Mouse (Mus musculus): ENCODE measurements at regions not wholly inside any gene's neighbourhood (a gene's known extent, or its start where the extent isn't known, plus 50 kb on each side); places are given as distances from the start of the nearest gene placed in this dataset.
A peak's percentile ranks its signal among the peaks of the same experiment; 100 is the strongest.
"Not testable (repeated sequence)": the region's sequence is repeated elsewhere in the genome, so short reads cannot be mapped to it uniquely, and the experiment has no call there.

DNA sequence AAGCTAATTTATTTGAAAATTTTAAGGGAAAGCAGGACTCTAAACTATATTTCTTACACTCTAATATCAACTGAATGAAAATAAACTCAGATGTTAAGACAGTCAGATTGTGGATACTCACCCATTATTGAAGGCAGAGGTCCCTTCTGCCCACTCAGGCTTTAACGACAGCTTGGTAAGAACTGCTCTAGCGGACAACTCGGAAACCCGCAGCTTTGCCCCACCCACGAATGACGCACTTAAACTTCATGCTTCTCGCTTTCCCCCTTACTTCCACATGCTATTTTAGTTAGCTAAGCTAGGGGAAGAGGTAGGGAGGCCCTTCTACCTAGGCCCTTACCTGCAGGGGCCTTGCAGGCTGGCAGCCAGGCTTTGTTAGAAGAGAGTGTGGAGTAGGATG is 50.8 kb upstream of the Elmo1 start:
- no peak for DNase-seq

DNA sequence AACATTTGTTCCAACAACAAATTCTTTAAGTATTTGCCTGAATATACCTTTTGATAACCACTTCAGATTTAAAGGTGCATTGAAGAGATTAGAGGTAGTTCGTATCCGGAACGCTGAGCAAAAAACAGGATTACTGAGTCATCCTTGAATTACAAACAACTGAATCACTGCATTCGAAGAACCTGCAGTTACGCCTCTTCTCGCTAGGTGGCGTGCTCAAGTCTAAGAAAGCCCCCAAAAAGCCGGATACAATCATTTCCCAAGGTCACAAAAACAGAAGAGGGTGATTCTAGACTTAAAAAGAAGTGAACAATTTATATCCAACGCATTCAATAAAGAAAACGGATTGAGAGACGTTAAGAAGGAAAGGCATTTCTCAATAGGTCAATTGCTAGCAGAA is 51.9 kb upstream of the Elmo1 start:
- peak; percentile 31 for DNase-seq

DNA sequence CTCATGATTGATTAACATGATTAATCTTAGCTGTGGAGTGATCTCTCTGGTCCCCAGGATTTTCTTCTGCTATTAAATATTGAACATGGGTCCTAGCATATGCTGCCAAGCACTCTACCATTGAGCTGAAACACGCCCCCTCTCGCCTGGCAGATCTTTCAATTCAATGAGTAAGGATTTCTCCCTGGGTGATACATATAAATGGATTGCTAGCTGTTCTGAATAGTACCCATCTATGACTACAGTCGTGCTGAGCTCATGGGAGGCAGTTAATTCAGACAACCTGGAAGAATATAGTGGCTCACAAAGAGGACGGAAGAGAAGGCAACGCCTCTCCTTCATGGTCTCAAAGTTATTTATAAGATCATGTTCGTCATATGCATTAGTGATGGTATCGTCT is 53.0 kb upstream of the Elmo1 start:
- no peak for DNase-seq

DNA sequence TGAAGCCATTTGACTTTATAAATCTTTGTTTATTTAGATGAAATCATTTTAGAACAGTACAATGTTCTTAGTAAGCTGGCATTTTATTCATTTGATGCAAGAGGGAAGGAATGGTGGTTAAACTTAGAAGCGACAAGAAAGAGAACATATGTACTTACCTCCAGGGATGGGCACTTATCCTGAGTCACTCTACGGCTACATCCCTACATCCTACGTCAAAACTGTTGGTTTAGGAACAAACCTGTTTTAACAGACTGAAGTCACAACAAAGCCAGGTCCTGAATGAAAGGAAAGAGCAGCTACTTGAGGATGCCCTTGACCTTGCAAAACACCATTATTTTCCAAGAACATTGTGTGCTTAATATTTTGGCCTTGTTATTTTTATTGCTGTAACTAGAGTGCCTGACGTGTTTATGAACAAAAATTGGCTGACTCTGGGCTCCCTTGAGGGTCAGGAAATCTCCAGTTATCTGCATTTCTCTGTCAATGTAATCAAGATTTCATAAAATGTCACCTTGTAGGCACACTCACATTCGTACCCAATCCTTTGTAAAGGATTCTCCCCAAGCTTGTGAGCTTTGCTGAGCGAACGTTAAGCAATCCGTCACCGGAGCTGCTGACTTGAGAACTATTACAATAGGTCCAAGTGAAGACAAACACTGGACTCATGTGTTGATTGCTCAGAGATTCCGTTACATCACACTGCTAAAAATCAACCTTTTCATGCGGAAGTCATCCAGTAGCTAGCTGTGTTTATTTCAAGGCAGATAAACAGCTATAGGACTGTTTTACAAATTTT is 56.3 kb upstream of the Elmo1 start:
- DNase-seq = no peak

DNA sequence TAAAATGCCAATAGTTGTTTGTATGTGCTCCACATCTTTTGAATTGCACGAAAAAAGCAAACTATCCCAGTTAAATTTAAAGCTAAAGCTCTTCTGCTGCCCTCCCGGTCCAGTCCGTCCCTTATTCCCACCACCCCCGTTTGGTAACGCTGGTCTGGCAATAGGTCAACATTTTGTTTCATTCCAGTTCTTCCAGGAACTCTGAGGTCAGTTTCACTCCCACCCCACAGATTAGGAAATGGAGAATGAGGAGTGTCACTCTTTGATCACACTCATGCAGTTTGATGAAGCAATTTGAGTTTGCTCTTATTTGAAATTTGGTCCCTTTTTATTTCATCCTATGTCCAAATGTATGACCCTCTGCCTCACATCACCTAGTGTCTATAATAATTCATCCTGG is 58.7 kb upstream of the Elmo1 start:
- DNase-seq = no peak

DNA sequence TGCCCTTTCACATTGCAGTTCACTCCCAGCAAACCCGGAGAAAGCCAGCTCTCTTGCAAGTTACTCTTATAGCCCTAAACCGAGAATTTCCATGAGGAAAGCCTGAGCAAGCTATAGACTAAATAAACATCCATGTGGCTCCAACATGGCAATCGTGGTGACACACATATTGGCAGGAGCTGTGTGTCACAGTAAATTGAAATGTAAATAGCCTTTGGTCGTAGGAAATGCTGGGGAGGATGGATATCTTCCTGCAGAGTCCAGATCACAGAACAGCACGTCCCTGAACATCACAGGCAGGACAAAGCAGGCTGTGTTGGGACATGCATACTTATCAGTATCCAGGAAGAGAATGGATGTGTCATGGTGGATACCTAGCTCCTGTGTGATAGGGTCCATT is 59.3 kb upstream of the Elmo1 start:
- no peak for DNase-seq

DNA sequence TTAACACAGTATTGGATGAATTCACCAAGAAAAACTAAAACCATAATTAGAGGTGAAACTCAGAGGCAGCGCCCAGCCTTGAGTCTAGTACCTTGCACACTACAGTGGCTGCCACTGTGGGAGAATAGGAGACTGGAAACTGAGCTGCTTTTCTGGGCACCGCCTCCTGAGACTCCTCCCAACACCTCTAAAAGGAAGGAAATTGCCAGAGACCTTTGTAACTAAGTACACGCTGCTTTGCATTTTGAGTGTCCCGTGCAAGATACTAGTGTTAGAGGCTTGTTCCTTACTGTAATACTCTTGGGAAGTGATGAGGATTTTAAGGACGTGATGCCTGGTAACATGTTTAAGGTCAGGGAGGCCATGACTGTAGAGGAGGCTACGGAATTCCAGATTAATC is 63.8 kb upstream of the Elmo1 start:
- DNase-seq = no peak

DNA sequence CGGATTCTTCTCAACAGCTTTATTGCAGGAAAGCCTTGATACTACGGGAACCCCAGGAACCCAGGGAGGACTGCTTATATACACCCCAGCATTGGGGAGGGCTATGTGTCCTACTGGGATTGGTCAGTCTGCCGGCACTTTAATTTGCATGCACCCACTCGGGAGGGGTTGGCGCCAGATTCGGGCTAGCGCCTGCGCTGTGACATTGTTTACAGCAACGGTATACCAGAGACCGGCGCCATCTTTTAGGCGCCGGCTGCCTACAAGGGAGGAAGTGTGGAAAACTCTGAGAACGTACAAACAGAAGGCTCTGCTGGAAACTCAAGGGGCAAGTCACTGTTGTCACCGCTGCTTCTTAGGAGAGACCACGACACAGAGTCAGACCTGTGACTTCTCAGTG is 73.9 kb upstream of the Elmo1 start:
- DNase-seq = not testable (repeated sequence)

DNA sequence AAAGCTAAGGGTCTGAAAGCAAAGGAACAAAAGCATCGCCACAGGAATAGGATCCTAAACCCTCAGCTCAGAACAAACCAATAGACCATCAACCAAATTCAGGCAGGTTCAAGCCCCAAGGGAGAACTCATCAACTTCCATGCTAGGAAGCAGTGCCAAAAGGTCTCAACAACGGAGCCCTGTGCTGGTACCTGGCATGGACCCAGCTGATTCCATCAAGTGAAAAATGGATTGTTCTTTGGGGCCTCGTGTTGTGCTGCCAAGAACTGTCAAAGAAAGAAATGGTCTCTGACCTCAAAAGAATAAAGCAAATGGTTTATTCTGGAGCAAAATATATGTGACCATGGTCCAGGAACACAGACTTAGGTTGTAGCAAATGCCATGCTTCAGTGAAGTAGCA is 77.8 kb upstream of the Elmo1 start:
- DNase-seq = no peak

DNA sequence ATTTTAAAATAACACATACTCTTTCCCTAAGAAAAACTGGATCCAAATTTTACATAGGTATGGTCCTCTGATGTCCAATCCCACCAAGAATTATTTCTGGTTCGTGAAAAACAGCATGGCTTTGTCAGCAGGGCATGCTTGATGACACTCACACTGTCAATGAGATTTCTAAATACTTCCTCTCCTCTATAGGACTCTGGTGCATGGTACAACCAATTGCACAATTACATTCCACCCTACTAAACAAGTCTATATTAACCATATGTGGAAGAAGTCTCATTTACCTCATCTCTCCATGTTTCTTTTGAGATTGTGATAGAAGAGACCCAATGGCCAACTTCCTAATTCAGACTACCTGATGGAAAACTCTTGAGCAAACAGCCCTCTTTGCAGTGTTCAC is 81.2 kb upstream of the Elmo1 start:
- DNase-seq = no peak

DNA sequence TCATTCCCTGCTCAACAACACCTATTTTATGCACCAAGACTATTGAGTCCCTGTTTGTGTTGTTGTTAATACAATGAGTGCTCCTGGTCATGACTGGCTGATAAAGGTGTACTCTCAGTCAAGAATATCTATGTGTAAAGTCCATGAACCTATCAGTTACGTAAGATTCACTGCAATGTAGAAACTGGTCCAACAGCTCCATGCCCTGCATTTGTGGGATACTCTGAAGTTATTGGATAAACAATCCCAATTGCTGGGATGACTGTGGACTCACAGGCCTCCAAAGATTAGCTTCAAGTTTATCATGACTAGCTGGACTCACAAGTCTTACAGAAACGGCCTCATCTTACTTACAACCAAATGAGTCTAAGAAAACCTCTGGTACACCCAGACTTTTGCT is 82.8 kb upstream of the Elmo1 start:
- DNase-seq = no peak

DNA sequence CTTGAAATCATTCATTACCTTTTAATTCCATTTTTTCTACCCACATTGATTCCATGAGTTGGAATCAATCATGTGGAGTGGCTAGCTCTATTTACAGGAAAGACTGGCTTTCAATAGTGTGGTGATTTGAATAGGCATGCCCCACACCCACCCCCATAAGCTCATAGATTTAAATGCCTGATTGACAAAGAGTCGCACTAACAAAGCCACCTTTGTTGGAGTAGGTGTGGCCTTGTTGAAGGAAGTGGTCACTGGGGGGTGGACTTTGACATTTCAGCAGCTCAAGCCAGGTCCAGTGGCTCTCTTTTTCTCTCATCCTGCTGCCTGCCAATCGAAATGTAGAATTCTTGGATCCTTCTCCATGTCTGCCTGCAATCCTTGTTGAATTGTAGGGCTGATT is 92.8 kb upstream of the Elmo1 start:
- no peak for DNase-seq

DNA sequence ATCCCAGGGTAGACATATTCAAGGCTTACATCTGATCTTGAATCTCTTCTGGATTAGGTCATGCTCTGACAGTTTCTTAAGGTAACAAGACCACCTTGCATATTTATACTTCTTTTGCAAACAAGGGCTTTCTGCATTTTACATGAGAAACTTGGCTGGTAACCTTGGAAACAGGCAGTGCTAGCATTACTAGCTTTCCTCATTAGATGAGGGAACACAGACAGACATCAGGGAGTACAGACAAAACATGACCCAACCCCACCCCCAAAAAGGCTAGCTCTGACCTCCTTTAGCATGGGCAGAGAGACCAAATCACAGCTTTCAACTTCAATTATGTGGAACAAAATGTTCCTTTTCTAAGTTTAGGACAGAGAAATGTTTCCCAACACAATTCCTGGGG is 114.8 kb upstream of the Elmo1 start:
- DNase-seq = no peak

DNA sequence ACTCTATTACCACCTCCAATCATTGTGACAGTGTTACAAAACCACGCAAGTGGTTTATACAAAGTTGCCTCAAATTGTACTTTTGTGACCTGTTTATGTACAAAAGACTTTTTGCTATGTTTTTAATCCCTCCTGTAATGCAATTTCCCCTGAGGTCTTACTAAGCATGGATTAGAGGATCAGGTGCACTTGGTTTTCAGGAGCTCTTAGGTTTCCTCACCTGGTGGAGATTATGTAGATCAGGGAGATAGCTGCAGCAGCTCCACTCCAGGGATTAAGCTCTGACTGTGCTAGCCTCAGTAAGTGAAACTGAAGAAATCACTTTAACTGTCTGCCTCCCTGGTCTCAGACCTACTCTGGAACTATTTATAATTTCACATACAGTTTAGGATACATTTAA is 123.8 kb upstream of the Elmo1 start:
- DNase-seq = no peak

DNA sequence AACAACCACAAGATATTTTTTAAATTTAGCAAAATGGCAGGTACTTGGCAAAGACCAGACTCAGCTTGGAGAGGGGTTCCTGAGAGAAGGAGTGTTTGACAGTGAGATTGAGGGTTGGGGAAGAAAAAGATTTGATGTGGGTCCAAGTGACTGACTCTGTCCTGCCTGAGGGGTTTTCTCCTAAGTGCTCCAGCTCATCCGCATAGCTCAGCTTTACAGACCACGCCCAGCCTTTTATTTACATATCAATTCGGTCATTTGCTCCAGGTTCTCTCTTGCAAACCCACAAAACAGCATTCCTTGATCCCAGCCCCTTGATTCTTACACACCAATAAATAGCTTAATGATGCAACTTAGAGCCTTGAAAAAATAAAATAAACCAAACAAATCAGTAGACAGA is 127.4 kb upstream of the Elmo1 start:
- DNase-seq = no peak

DNA sequence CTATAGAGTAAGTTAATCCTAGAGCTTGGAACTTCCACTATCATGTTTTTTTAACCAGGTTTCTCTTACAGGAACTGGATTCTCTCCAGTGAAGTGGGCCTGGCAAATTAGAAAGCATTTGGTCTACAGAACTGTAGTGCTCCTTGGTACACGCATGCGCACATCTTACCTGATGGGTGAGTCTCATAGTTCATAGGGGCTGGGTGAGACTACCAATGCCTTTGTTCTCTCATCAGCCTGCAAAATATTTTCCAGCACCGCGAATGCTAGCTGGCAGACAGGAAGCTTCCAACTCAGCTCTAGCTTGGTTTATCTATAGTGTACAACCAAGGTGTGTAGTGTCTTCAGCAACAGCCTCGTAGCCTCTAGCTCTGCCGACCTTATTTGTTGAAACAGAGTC is 104.7 kb upstream of the Gpr141 start:
- no peak for DNase-seq

DNA sequence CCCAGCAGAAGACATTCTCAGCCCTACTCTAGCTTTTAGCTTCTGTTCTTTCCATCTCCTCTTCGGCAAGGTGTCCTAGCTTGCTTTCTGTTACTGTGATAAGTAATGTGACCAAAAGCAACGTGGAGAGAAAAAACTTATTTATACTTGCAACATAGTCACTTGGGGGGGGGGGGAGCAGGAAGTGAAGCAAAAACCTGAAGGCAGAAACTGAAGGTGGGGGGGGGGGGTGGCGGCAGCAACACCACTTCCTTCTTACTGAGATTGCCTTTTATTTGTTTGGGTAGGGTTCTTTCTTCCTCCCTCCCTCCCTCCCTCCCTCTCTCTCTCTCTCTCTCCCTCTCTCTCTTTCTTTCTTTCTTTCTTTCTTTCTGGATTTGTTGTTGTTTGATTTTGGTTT is 103.8 kb upstream of the Gpr141 start:
- DNase-seq = no peak

DNA sequence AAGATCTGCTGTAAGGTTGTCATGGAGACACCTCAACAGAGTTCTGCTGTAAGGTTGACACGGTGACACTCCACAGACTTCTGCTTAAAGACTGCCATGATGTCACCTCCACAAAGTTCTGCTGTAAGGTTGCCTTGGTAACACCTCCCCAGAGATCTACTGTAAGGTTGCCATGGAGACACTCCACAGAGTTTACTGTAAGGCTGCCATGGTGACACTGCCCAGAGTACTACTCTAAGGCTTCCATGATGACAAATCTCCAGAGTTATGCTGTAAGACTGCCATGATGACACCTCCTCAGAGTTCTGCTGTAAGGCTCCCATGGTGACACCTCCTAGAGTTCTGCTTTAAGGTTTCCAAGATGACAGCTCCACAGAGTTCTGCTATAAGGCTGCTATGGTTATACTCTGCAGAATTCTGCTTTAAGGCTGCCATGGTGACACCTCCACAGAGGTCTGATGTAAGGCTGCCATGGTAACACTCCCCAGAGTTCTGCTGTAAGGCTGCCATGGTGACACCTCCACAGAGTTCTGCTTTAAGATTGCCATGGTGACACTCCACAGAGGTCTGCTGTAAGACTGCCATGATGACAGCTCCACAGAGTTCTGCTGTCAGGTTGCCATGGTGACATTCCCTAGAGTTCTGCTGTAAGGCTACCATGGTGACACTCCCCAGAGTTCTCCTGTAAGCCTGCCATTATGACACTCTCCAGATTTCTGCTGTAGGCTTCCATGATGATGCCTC is 97.2 kb upstream of the Gpr141 start:
- no peak for DNase-seq

DNA sequence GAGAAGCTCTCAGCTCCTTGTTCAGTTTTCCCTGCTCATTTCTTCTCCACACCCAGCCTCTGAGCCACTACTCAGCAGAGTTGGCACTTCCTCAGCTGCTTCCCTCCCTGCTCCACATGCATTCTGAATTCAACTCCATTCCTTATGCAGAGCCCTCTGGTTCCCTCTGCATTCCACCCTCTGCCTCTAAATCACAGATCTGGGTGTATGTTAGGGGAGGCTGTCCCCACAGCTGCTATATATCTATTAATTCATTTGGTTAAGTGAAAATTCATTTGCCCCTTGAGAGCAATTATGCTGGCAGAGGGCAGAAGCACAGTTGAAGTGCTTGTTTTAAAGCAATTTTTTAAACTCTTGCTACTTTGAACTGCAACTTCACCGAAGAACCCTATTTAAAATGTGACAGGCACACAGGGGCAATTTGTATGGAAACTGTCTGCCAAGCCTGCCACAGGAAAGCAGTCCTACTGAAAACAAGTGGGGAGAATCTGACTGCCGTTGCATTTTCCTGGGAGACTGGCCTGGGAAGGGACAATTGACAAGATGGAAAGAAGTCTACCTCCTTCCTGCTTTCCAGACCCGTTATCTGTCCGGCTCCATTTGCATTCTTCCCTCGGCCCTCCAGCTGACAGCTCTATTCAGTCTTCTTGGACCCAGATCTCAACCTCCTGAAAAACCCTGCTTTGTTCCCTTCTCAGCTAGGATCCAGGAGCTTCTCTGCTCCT is 88.0 kb upstream of the Gpr141 start:
- no peak for DNase-seq

DNA sequence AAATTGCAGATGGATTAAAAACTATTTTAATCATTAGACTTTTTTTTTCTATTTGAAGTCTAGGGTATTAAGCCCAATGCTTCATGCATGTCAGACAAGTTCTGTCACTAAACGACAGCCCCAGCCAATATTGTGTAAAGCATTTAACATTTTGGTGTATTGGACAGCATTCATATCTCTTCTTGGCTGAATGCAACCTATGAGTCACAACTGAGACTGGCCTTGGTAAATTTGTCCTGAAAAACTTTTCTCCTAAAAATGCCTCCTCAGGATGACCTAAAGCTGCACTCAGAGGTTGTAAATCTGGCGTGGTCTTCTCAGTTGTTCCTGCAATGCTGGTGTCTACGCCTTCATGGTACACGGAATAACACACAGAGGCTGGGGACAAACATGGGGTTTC is 78.7 kb upstream of the Gpr141 start:
- no peak for DNase-seq

DNA sequence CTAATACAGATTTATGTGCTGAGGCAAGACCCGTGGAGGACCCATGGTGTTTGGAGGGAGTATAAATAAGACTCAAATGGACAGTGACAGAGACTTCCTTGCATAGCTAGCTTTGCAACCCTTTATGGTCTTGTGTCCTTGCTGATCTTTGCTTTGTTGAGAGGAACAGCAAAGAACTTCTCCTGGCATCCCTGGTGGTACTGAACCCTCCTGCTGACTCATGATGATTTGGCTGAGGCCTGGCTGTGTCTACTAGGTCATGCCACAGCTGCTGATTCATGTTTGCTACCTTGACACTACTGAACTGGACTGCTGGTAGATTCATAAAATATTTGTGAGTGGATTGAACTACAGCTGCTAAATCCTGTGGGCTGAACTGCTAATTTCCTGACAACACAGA is 73.1 kb upstream of the Gpr141 start:
- no peak for DNase-seq

DNA sequence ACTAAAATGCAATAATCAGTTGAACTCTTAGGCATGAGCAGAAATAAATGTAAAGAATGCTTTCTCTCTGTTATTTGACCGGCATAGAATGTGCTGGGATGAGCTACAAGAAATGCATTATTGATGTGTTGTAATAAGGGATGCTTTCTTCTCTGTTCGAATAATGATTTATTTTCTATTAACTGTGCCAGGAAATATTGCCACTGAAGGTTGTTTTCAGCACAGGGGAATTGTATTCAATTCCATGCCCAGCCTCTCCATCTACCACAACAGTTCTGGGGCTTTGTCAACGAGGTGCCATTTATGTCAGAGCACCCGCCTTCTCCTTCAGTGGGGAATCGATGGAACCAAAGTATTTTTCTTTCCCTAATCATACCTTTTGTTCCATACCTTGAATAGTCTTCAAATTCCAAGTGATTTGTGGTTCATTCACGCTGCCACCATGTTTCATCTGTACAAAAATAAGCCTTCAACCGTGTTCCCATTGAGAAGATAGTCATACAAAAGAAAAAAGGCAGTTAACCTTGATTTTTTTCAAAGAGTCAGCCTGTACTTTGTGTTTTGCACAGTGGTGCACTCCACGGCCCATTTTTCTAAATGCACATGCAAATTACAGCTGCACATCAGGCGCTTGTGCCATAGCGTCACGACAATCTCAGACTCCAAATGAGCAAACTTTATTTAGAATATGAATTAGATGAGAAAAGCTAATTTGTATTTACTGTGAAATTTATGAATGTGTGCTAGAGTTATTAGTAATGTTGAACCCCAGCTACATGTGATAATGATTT is 65.1 kb upstream of the Gpr141 start:
- DNase-seq = no peak

Data from heart, postnatal 4 days (tissue).